Mouse (Mus musculus) 416B (cell line): ENCODE measurements at regions not wholly inside any gene's neighbourhood (a gene's known extent, or its start where the extent isn't known, plus 50 kb on each side); places are given as distances from the start of the nearest gene placed in this dataset.

ENCODE experiments used
- DNase-seq: peaks from one replicate; pipeline ENCODE4 v3.0.0; 2011; ENCODE audit warnings: low read depth

DNA sequence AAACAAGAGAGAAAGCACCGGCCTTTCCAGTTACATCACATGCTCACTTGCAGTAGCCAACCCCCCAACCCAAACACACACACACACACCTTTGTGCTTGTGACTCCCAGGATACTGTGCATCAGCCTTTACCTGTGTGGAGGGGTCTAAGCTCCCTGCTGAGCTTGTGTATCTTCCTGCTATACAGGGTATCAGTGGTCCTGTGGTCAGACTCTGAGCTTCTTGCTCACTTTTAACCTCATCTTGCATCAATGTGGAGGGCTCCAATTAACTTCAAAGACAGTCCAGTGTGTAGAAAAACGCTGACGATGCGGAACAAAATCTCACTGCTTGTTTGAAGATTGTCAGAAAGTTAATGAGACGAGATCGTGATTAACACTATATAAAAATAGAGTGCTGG is 71.4 kb upstream of the Gypa start:
- DNase-seq, result no peak

- DNase-seq, result no peak
Observed at GRCm38 (mm10) chr8:80416121-80416520, 77.5 kb upstream of the Gypa start.

- DNase-seq, result no peak
Observed at GRCm38 (mm10) chr8:80399594-80400207, 93.9 kb upstream of the Gypa start.

- DNase-seq, result no peak
Observed at GRCm38 (mm10) chr8:80395010-80395409, 98.6 kb upstream of the Gypa start.

GRCm38 (mm10) chr8:80393111-80393510 is 100.5 kb upstream of the Gypa start:
- peak; percentile 11 for DNase-seq

- no peak for DNase-seq
Observed at GRCm38 (mm10) chr8:80369221-80369620, 124.4 kb upstream of the Gypa start.

- no peak for DNase-seq
Observed at GRCm38 (mm10) chr8:80364059-80364458, 129.5 kb upstream of the Gypa start.

GRCm38 (mm10) chr8:80343299-80343698 is 150.3 kb upstream of the Gypa start:
- no peak for DNase-seq

DNA sequence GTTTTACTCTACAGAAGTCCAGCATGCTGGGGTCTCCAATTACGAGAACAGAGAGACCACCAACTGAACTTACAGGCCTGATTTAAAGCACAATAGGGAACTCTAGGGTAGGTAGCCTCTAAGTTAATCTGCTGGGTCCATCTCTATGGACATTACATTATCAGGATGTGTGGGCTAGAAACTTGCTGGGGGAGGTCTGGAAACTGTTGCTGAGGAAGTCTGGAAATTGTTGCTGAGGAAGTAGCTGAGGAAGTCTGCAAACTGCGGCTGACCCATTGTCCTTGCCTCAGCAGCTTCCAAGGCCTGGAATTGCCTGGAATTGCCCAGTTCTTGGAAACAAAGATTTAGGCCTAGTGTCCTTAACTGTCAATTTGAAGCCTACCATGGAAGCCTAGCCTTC is 155.7 kb upstream of the Gypa start:
- DNase-seq, result no peak

- no peak for DNase-seq
Observed at GRCm38 (mm10) chr8:80328676-80329075, 164.9 kb upstream of the Gypa start.

DNA sequence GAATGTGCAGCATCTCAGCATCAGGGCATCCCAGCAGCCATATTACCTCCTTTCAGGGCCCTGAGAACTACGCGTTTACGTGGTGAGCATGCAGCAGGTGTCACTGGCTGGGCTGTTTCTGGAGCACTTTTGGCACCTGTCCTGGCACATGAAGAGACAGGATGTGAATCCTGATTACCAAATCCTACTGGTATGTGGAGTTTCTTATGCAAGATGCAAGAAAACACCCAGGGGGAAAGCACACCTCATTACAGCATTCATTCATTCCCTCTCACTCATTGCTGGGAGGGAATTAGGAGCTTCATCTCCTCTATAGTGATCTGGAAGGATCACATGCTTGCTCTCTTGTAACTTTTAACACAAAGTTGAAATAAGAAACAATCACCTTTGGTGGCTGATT is 167.7 kb upstream of the Gypa start:
- no peak for DNase-seq

DNA sequence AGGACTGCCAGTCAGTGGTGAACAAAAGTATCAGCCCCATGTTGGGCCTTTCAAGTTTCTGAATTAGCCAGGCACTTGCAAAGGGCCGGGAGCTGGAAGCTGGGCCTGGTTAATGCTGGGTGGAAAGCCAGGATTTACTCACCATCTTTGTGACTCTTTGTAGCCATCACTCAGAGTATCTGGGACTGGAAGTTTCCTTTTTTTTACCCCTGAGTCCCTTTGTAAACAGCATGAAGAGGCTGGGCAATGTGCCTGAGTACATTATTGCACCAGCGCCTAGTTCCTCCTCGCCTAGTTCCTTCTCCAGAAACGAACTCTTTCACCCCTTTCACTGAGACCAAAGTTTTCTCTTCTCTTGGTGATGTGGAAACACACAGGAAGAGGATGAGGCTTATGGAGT is 168.4 kb upstream of the Gypa start:
- DNase-seq, result no peak

GRCm38 (mm10) chr8:80318231-80318870 is 175.2 kb upstream of the Gypa start:
- DNase-seq, result no peak

DNA sequence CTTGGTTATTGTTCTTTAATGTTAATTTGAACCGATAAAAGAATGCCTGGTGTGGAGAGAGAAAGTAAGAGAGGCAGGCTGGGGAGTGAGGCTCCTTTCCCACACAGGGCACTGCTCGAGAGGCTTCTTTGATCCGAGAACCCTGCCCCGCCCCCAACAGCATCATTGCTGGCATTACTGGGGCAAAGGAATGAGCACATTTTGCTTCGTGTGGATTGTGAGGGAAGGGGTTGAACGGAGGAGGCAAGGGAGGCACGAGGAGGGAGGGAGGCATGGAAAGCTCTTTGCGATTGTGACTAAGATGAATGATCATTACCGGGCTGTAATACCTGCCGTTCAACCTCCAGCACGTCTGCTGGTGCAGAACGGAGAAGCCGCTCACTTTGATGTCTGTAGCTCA is 178.2 kb upstream of the Gypa start:
- DNase-seq, result no peak

DNA sequence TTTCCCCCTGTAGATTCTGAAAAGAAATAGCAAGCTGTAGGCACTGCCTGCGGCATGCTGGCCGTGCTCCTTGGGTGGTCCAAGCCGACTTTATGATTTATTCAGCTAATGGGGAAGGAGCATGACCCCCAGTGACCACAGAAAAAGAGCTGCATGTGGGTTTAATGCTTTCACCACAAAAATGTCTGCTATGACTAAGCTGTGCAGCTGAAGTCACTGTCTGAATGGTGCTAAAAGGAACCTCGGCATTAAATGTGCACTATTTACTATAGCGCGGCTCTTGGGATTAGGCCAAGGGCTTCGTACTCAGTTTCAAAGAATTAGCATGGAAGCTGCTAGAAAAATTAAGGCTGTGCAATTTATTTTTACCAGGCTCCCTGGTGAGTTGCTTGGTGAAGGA is 178.8 kb upstream of the Gypa start:
- DNase-seq, result no peak

DNA sequence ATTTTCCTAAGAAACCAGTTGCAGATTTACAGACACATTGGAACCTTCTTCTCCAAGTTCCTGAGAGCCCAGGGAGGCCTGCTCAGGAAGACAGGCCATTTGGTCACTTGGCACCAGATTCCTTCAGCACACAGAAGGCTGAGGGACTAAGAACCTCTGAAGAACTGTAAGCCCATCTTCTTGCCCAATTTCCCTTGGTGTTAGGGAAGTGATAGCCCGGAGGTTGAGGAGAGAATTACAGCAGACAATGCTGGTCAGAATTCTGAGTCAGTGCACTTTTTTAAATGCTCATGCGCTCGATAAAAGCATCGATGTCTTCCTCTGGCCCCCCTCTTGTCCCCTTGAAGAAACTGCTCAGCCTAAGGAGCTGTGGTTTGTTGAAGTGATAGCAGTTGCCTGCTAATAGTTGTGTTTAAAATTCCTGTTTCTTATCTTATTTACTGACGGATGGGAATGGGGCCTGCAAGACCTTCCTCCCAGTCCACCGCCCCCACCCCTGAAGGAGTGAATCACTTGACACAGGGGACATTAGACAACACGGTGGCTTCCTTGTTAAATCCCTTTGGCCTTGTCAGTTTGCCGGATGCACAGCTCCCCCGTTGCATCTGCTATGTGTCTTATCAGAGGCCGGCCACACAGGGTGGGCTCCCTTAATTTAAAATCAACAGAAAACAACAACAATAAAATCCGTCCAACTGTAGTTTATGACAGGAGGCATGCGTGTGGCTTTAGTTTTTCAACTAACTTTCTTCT is 179.5 kb upstream of the Gypa start:
- DNase-seq, result no peak

- no peak for DNase-seq
Observed at GRCm38 (mm10) chr8:80307761-80308160, 185.8 kb upstream of the Gypa start.

DNA sequence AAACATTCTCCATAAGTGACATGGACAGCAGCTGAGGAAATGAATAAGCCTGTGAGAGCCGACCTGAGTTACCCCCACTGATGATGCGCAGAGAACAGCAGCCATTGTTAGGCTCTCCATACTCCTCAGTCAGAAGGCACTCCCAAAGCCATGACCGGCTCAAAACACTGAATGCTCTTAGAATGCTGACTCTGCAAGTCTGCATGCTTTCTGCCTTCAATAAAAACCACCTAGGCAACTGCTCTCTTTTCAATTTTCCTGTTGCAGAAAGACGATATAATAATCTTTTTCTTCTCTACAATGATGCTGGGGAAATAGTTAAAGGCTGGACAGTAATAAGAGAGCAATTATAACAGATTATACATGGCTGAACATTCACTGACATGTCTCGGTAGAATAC is 195.0 kb upstream of the Gypa start:
- no peak for DNase-seq

DNA sequence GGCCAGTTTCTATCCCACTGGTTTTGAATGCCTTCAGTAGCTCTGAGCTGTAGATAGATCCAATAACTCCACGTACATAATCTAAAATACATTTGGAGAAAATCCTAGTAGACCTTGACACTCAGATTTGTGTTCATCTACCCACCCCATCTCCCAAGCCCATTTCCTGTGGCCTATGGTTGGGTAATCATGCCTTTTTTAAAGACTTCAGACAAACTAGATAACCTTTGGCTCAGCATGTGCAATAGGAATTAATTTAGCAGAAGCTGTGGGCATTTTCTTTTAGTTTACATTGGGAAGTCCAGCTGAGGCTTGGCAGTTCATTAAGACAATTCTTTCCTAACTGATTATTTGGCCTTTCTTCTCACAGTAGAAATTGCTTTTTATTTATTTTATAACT is 203.3 kb upstream of the Gypa start:
- DNase-seq, result no peak

GRCm38 (mm10) chr8:80289282-80289681 is 204.3 kb upstream of the Gypa start:
- no peak for DNase-seq

- no peak for DNase-seq
Observed at GRCm38 (mm10) chr8:80268910-80269460, 211.2 kb upstream of the Hhip start.

GRCm38 (mm10) chr8:80264915-80265314 is 207.1 kb upstream of the Hhip start:
- no peak for DNase-seq

DNA sequence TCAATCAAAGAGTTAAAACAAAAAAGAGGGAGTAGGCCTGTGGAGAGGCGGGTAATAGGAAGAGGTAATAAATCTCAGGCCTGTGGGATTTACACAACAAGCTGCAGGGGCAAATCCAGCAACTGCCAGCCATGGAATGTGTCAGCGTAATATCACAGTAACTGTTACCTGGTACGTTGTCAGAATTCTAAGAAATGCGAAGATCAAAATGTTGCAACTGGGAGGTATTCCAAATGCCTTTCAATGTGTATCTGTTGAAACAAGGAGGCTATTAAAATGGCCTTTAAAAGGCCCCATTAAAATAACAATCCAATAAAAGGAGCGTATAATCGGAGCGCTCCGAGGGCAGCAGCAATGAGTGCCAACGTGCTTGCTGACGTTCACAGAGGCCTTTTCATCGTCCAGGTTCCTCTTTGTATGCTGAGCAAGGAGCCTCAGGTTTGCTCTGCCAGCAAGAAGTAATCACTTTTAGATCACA is 205.7 kb upstream of the Hhip start:
- DNase-seq, result no peak
